Mouse (Mus musculus) cortical plate, adult 2 months (tissue): Measurements from ENCODE around the gene Ncapd3.
A peak's percentile ranks its signal among the peaks of the same experiment; 100 is the strongest.

Experiments
- CTCF ChIP-seq: fragments of 200-500 bp; IDR thresholded peaks from 2 replicates; pipeline ENCODE4 v1.5.1; 2011; ENCODE audit warnings: mild to moderate bottlenecking, control low read depth, low read length; ENCODE audit not compliant: insufficient read depth; ENCODE audit errors: extremely low read depth
- POLR2A ChIP-seq: fragments of 200-500 bp; IDR thresholded peaks from 2 replicates; pipeline ENCODE4 v1.6.1; 2011; ENCODE audit warnings: mild to moderate bottlenecking, low read length, control low read depth; ENCODE audit not compliant: insufficient read depth; ENCODE audit errors: extremely low read depth

DNA sequence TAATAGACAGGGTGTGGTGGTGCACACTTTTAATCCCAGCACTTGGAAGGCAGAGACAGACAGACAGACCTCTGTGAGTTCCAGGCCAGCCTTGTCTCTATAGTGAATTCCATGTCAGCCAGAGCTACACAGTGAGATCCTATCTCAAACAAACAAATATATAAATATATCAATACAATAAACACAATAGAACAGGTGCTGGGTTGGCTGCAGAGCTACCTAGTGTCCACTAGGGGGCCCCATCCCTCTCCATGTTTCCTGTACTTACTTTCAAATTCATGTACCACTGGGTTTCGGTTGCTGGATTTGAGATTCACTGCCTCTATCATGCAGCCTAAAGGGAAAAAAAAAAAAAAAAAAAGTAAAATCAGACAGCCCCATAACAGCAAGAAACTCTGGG lies 76.1 kb downstream of the Ncapd3 start:
- TF ChIP-seq POLR2A (no peak), CTCF (peak; percentile 70)
